Mouse (Mus musculus) embryonic facial prominence, embryonic 11.5 days (tissue): ENCODE measurements around the gene Bcl2l12. TPM values are rescaled to one million over a fixed set of nuclear protein-coding genes. Genes with fewer than 3 reads are reported as not detected.
A peak's percentile ranks its signal among the peaks of the same experiment; 100 is the strongest.

Experiments used
- ATAC-seq: fragments of 200-750 bp; cut with Nextera tagmentation; replicated peaks from 2 replicates; pipeline ENCODE4 v1.8.0; 2017; ENCODE audit warnings: low read depth; ENCODE audit not compliant: insufficient number of reproducible peaks, low FRiP score, low TSS enrichment
- DNase-seq: peaks from one replicate; pipeline ENCODE4 v3.0.0-alpha.2; 2015; ENCODE audit warnings: low spot score
- H3K27ac ChIP-seq: fragments of 300-500 bp; sonication (generic); replicated peaks from 2 replicates; pipeline ENCODE4 v1.5.1; 2014; ENCODE audit warnings: mild to moderate bottlenecking, low read depth, low read length, control low read depth
- H3K27me3 ChIP-seq: fragments of 300-500 bp; sonication (generic); 2 replicates; pipeline ENCODE4 v1.6.1; 2014; ENCODE audit warnings: mild to moderate bottlenecking, low read length, moderate library complexity, mixed read lengths; ENCODE audit not compliant: control insufficient read depth, insufficient read depth
- H3K36me3 ChIP-seq: fragments of 300-500 bp; sonication (generic); replicated peaks from 2 replicates; pipeline ENCODE4 v1.6.1; 2014; ENCODE audit warnings: low read depth, mild to moderate bottlenecking, low read length, moderate library complexity, mixed read lengths; ENCODE audit not compliant: control insufficient read depth, insufficient read depth
- H3K4me1 ChIP-seq: fragments of 300-500 bp; sonication (generic); 2 replicates; pipeline ENCODE4 v1.6.1; 2014; ENCODE audit warnings: low read length, mixed read lengths; ENCODE audit not compliant: control insufficient read depth, insufficient read depth
- H3K4me2 ChIP-seq: fragments of 300-500 bp; sonication (generic); 2 replicates; pipeline ENCODE4 v1.6.1; 2014; ENCODE audit warnings: low read depth, mild to moderate bottlenecking, control low read depth, low read length, moderate library complexity
- H3K4me3 ChIP-seq: fragments of 300-500 bp; sonication (generic); 2 replicates; pipeline ENCODE4 v1.5.1; 2014; ENCODE audit warnings: low read depth, low read length, control low read depth
- H3K9ac ChIP-seq: fragments of 300-500 bp; sonication (generic); replicated peaks from 2 replicates; pipeline ENCODE4 v1.6.1; 2014; ENCODE audit warnings: mild to moderate bottlenecking, control low read depth, low read length
- H3K9me3 ChIP-seq: fragments of 300-500 bp; sonication (generic); replicated peaks from 2 replicates; pipeline ENCODE4 v1.6.1; 2016; ENCODE audit warnings: mild to moderate bottlenecking, low read length, inconsistent platforms, mixed read lengths; ENCODE audit not compliant: control insufficient read depth
- whole genome bisulfite sequencing: fragments of 180-500 bp; shearing (Covaris S2); extraction: QIAGEN DNeasy Blood & Tissue Kit; methylation state at CpG from one replicate; pipeline ENCODE4 v1.1.7; 2014; 5-methylcytosine and 5-hydroxymethylcytosine counted together
- polyA plus RNA-seq: library from polyadenylated mRNA; unstranded; fragments of >200 nt; fragmentation: Nextera tagmentation; extraction: Ambion mirVana; gene quantifications from 2 replicates; pipeline ENCODE4 v1.2.1, GENCODE M21; 2014

Gene Bcl2l12
- polyA plus RNA-seq, 1 experiment from 2014 or later = 71.7 TPM

DNA sequence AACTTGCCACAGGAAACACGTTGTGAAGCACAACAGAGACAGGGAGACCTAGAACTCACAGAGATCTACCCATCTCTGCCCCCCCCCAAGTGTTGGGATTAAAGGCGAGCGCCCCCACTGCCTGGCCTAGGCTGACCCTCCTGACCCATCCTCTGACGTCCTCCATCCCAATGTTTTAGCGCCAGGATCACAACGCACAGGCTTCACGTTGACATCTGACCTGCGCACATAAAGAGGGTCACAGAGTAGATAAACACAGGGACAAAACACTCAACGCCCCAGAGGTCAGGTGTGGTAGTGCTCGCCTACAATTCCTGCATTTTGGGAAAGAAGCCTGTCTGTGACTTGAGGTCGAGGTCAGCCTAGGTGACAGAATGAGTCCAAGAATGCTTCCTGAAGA lies 38.2 kb upstream of the Bcl2l12 start:
- 87% methylated on average over 11 of the region's 11 CpGs for WGBS
- no peak for ATAC-seq

DNA sequence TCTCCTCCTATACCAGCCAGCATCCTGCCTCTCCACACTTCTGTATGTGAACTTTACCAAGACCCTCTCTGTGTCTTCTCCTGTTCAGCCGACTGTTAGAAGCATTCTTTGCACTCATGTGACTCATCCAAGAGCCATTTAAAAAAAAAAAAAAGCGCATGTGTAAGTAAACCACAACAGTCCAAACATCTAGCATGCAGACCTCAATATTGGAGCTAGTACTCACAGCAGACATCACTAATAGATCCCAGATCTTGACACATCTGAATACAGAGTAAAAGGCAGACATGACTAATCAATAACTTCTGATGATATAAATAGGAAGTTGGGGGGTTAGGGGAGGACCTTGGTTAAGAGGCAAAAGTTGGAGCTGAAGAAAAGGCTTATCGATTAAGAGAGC lies 37.1 kb upstream of the Bcl2l12 start:
- H3K27ac ChIP-seq = no peak overlapping the region
- ATAC-seq = no peak
- no peak for DNase-seq
- no peak overlapping the region for H3K9ac ChIP-seq
- H3K9me3 ChIP-seq = no peaks in the 10 kb centered on the region
- H3K4me1 ChIP-seq = no peaks in the 10 kb centered on the region
- no peaks in the 10 kb centered on the region for H3K27me3 ChIP-seq
- H3K36me3 ChIP-seq = peaks cover 42% of the 10 kb centered on the region
- WGBS = 91% methylated on average over 3 of the region's 3 CpGs
- no peak overlapping the region for H3K4me2 ChIP-seq
- H3K4me3 ChIP-seq = no peak overlapping the region

More for the DNA sequence above, 38.2 kb upstream of the Bcl2l12 start:
- Histone ChIP-seq H3K27ac (no peak overlapping the region), H3K4me2 (no peak overlapping the region), H3K4me3 (no peak overlapping the region), H3K9me3 (no peaks in the 10 kb centered on the region), H3K9ac (no peak overlapping the region), H3K27me3 (no peaks in the 10 kb centered on the region), H3K36me3 (peaks cover 33% of the 10 kb centered on the region), H3K4me1 (no peaks in the 10 kb centered on the region)
- no peak for DNase-seq

DNA sequence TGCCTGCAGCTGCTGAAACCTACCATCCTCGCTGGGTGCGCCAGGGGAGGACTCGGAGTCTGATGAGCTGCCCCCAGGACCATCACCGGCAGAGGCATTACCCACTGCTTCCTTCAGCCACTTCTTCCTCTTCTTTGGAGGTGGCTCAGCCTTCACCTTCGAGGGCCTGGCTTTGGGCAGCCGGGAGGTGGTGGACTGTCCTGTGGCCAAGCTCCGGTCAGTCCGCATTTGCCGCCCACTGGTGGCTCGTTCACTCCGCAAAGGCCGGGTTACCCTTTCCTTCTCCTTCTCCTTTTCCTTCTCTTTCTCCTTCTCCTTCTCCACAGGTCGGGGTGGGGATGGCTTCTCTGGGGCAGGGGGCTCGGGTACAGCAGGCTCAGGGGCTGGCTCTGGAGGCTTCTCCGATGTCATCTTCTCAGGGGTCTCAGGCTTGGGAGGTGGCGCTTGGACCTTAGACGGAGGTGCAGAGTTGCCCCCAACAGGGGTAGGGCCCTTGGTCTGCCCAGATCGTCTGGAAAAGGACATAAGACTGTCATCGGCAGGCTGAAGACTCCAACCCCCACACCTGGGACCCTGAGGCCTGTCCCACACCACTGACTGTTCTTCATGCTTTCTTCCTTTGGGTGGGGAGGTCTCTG lies 35.3 kb upstream of the Bcl2l12 start:
- Histone ChIP-seq H3K4me2 (no peak overlapping the region), H3K9me3 (no peaks in the 10 kb centered on the region), H3K36me3 (peaks cover 53% of the 10 kb centered on the region), H3K4me3 (no peak overlapping the region), H3K4me1 (no peaks in the 10 kb centered on the region), H3K27ac (no peak overlapping the region), H3K9ac (no peak overlapping the region), H3K27me3 (no peaks in the 10 kb centered on the region)
- DNase-seq = no peak
- 93% methylated on average over 19 of the region's 19 CpGs for WGBS
- no peak for ATAC-seq

DNA sequence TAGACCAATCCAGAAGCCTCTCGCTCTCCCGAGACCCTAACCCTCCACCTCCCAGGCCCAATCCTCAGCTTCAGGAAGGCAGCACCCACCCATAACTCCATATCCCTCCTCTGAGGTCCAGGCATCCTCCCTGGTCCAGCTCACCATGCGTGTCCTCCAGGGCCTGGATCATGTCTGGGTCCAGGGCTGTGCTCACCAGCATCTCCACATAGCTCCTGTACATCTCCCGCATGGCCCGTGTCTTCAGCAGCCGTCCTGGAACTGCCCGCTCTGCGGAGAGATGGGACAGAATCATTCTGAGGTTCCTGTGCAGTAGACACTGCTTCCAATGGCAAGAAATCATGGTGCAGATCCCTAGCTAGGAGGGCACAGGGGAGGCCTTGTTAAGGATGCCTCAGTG lies 32.3 kb upstream of the Bcl2l12 start:
- WGBS = 95% methylated on average over 8 of the region's 8 CpGs
- H3K9ac ChIP-seq = no peak overlapping the region

DNA sequence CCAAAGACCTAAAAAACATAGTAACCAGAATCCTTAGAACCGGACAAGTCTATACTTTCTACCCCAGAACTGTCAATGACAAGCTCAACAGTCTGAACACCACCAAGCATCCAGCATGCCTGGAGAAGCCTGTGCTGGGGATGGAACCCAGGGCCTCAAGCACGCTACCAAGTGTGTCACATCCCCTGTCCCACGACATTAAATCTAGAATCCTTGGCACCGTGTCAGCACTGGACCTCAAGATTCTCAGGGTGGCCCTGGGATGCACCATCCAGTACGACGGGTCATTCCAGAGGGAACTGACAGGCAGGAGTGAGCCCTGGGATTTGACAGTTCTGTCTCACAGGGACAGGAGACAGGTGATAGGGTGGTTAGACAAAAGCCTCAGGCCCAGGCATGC lies 31.5 kb upstream of the Bcl2l12 start:
- WGBS = 93% methylated on average over 6 of the region's 6 CpGs
- Histone ChIP-seq H3K36me3 (peaks cover 56% of the 10 kb centered on the region), H3K4me2 (no peak overlapping the region)

More for the DNA sequence above, 32.3 kb upstream of the Bcl2l12 start:
- Histone ChIP-seq H3K4me2 (no peak overlapping the region), H3K4me1 (no peaks in the 10 kb centered on the region), H3K4me3 (no peak overlapping the region), H3K9me3 (no peaks in the 10 kb centered on the region), H3K27ac (no peak overlapping the region), H3K27me3 (no peaks in the 10 kb centered on the region), H3K36me3 (peaks cover 57% of the 10 kb centered on the region)
- DNase-seq (no peak), ATAC-seq (no peak)

DNA sequence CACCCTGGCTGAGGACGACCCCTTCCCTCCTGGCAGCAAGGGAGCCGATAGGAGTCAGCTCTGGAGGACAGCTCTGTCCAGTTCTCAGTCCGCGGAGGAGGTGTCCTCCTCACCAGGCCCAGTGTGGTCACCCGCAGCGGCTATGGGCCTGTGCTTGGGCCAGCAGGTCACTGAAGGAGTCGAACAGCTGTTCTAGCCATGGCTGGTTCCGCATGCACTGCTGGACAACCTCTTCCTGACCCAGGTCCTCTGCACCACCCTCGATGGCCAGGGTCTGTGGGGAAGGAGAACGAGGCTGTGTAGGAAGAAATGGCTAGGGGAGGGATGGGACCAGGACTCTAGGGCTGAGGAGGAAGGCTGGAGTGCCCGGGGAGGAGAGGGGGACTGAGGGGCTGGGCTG lies 29.8 kb upstream of the Bcl2l12 start:
- Histone ChIP-seq H3K9me3 (no peaks in the 10 kb centered on the region), H3K27me3 (no peaks in the 10 kb centered on the region), H3K4me3 (no peak overlapping the region), H3K4me1 (no peaks in the 10 kb centered on the region), H3K9ac (no peak overlapping the region), H3K36me3 (peaks cover 44% of the 10 kb centered on the region), H3K27ac (no peak overlapping the region), H3K4me2 (no peak overlapping the region)
- DNase-seq (no peak), ATAC-seq (no peak)
- WGBS = 94% methylated on average over 11 of the region's 11 CpGs

More for the DNA sequence above, 31.5 kb upstream of the Bcl2l12 start:
- Histone ChIP-seq H3K27me3 (no peaks in the 10 kb centered on the region), H3K27ac (no peak overlapping the region), H3K4me1 (no peaks in the 10 kb centered on the region), H3K9ac (no peak overlapping the region), H3K4me3 (no peak overlapping the region), H3K9me3 (no peaks in the 10 kb centered on the region)
- no peak for ATAC-seq
- no peak for DNase-seq

DNA sequence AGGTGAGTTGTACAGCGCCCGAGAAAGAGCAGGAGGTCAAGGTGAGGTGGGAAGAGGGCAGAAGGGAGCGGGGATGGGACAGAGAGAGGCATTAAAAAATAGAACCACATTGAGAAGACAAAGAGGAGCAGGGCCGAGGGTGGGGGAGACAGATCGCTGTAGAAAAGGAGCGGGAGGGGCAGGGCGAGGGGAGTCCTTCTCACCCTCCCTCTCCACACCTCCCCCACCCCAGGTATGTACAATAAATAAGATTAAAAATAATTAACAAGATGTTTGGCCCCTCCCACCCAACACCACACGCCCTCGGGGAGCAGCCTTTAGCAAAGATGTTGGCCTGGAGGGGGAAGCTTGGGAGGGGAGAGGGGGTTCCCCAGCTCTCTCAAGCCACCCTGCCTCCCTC lies 29.2 kb upstream of the Bcl2l12 start:
- H3K27ac ChIP-seq = no peak overlapping the region
- DNase-seq (no peak), ATAC-seq (no peak)
- no peak overlapping the region for H3K9ac ChIP-seq
- no peaks in the 10 kb centered on the region for H3K4me1 ChIP-seq
- WGBS = 93% methylated on average over 9 of the region's 9 CpGs
- no peak overlapping the region for H3K4me2 ChIP-seq
- H3K9me3 ChIP-seq = no peaks in the 10 kb centered on the region
- H3K4me3 ChIP-seq = no peak overlapping the region
- peaks cover 38% of the 10 kb centered on the region for H3K36me3 ChIP-seq
- H3K27me3 ChIP-seq = no peaks in the 10 kb centered on the region

DNA sequence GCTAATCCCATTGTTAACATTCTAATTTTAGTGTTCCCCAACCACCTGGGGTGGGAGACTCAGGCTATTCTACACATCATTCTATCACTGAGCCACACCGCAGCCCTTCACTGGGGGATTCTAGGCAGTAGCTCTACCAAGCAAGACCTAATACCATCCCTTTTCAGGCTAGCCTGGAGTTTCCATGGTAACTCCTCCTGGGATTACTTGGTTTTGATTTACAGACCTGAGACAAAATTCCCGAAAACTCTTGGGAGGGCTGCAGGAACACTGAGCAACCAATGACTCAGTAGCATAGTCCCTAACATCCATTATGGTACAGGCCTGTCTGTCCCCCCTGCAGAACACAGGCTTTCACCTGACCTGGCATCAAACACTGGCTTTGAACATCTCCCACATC lies 27.7 kb upstream of the Bcl2l12 start:
- DNase-seq (no peak), ATAC-seq (0 out of 2 replicates have a peak, but pooled peaks have one; percentile 19)
- Histone ChIP-seq H3K9ac (no peak overlapping the region), H3K4me3 (no peak overlapping the region), H3K27me3 (no peaks in the 10 kb centered on the region), H3K4me1 (no peaks in the 10 kb centered on the region), H3K27ac (no peak overlapping the region), H3K36me3 (peaks cover 32% of the 10 kb centered on the region), H3K9me3 (no peaks in the 10 kb centered on the region), H3K4me2 (no peak overlapping the region)
- WGBS = 50% methylated on average over 2 of the region's 2 CpGs
